Mouse (Mus musculus) layer of hippocampus, postnatal 14 days (tissue): ENCODE data around the gene Srsf7. TPM values are rescaled to one million over a fixed set of nuclear protein-coding genes. Genes with fewer than 3 reads are reported as not detected.
"Not testable (repeated sequence)": the region's sequence is repeated elsewhere in the genome, so short reads cannot be mapped to it uniquely, and the experiment has no call there.

Experiments
- DNase-seq, 2 experiments: peaks; one replicate each; pipeline ENCODE4 v3.0.0; 2021 to 2022; ENCODE audit warnings: low spot score in 2 of 2, mixed read lengths in 1 of 2
- total RNA-seq, 2 experiments: library from RNA; stranded (reverse); gene quantifications; 2 replicates each; pipeline ENCODE4 v1.2.3; 2021

Srsf7 gene
- total RNA-seq, 2 experiments from 2014 or later: 109 to 120 TPM

DNA sequence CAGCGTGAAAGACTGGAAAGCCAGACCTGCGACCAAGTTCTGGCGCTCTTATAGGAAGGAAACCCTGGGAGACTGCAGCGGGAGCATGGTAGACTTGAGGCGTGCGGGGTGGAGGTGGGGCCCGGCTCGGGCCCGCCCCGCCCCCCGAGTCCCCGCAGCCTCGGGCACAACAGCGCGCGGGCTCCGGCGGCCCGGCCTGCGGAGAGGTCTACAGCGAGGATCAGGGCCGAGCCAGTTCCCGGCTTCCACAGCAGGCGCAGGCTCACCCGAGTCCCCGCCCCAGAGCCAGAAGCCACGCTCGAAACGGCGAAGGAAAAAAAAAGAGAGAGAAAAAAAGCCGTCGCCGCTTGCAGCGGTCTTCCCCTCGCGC is 821 bp downstream of the Srsf7 start:
- peak in 1 of 2 experiments; percentile 24 for DNase-seq

- no peak for DNase-seq
Measured at GRCm38 (mm10) chr17:80205657-80206056, 1.4 kb downstream of the Srsf7 start.

- no peak for DNase-seq
Measured at GRCm38 (mm10) chr17:80199160-80199778, 7.8 kb downstream of the Srsf7 start.

GRCm38 (mm10) chr17:80193075-80193474 is 14.0 kb downstream of the Srsf7 start:
- peak in 1 of 2 experiments; percentile 46 for DNase-seq

GRCm38 (mm10) chr17:80183615-80184014 is 23.5 kb downstream of the Srsf7 start:
- DNase-seq: no peak

- no peak for DNase-seq
Measured at GRCm38 (mm10) chr17:80180468-80180867, 26.6 kb downstream of the Srsf7 start.

- DNase-seq: peak; percentile 65 to 83
Measured at GRCm38 (mm10) chr17:80179959-80180358, 27.1 kb downstream of the Srsf7 start.

- not testable (repeated sequence) for DNase-seq
Measured at GRCm38 (mm10) chr17:80178846-80179245, 28.3 kb downstream of the Srsf7 start.

GRCm38 (mm10) chr17:80175966-80176365 is 31.1 kb downstream of the Srsf7 start:
- no peak for DNase-seq

DNA sequence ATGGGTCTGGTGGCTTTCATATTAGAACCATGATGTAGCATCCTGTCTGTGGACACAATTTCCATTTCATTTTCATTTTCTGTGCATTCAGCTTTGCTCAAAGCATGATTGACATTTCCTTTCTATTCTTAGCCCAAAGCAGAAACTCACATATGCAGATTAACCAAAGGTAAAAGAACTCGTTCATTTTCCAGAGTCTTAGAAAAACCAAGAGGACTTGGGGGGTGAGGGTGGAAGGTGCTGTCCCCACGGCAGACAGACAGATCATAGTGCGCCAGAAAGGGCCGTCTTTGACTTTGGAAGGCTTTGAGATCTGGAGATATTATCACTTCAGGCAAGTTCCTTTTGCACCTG is 31.7 kb downstream of the Srsf7 start:
- DNase-seq: no peak

DNA sequence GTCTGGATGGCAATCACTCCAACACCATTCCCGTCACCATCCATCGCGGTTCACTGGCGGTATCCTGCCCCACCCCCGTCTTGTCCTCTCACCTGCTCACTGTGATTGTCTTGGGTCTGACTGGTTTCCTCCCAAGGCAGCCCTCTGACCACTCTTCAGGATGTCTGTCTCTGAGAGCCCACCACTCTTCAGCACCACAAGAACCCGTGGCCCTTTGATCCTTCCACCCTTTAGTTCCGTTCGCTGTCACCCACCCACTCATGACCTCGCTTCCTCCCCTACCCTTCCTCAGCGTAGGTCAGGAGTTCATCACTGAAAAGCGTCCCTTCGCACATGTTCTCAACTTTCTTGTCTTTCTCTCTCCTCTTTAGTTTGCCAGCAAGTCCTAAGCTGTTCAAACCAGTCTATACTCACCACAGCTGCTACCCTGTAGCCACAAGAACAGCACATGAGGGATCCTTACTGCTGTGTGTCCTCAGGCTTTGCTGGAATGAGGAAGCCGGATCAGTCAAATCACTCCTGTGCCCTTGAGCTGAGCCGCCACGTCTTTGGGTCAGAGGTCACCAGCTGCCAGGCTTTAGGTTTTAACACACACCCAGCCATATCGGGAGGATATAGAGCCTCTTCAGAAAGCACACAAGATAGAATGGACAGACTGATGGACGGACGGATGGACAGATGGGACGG is 32.3 kb downstream of the Srsf7 start:
- no peak for DNase-seq

- DNase-seq: no peak
Measured at GRCm38 (mm10) chr17:80174146-80174545, 33.0 kb downstream of the Srsf7 start.

DNA sequence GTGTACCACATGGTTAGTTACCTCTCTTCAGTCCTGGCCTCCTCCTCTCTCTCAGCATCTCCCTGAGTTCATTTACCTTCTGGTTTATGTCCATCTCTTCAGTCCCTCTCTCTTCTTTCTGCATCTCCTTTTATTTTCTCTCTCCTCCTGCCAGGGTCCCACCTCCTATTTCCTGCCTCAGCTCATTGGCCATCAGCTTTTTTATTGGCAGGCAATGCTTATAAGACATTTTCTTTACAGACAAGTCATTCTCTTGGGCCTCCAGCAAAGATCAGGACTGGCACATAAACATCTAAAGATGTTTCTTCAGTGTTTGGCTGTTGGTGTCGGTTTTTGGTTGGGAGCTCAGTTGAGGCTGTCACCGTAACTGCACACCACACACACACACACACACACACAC is 33.4 kb downstream of the Srsf7 start:
- DNase-seq: no peak

DNA sequence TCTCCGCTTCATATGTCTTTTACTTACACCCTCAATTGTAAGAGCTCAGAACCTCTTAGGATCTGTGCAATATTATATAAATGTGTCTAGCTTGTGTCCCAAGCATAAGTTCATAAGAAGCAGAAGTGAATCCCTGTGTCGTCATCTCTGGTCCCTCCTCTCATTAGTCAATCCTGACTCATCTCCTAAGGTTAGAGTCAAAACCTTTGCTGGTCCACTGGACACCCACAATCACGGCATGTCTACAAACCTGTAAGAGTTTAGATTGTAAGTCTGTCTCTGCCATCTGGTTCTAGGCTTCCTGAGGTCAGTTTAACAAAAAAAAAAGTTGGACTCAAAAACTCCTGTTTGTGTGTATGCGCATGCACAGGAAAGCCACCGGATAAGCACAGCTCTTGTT is 34.3 kb downstream of the Srsf7 start:
- no peak for DNase-seq

DNA sequence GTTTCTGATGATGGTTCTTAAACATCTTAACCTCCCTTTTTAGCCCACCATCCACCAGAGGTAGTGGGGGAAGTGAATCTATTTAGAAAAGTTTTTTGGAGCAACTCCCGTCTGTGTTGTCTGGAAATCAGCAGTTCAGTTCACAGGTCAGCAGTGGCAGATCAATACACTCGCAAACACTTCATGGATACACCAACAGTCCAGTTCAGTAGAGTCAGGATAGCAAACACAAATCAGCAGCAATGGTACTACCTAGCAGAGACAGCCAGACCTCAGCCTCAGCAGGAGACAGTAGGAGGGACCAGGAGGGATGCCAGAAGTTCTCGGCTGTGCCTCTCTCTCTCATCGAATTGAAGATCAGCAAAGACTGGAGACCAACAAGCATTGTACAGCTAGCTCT is 35.2 kb downstream of the Srsf7 start:
- no peak for DNase-seq

DNA sequence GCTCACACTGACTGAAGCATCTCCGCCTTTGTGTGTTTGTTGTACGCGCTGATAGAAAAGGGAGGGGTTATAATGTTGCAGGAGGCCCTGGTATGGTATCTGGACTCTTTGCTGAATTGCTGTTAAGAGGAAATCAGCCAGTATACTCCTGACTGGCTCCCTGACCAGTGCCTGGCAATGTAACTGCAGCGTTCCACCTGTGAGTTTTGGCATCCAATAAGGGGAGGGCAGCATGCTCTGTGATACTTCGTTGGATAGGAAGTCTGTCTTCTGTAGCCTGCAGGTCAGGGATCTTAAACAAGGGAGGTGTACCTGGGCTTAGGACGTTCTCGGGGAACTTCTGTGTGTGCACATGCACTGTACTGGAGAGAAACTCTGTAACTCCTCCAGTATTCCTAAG is 36.2 kb downstream of the Srsf7 start:
- DNase-seq: no peak

DNA sequence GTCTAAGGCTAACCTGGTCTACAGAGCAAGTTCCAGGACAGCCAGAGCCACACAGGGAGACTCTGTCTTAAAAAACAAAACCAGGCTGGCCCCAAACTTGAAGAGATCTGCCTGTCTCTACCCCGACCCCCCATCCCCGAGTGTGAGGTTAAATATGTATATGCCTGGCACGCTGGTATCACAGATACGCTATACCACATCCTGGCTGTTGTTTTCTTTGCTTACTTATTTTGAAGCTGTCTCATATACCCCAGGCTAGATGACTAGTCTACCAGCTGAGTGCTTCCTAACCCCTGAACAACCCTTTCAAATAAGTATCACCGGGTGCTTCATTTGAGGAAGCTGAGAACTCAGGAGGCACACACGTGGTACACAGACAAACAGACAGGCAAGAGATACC is 37.3 kb downstream of the Srsf7 start:
- no peak for DNase-seq

GRCm38 (mm10) chr17:80168425-80169182 is 38.5 kb downstream of the Srsf7 start:
- DNase-seq: peak; percentile 65 to 78

DNA sequence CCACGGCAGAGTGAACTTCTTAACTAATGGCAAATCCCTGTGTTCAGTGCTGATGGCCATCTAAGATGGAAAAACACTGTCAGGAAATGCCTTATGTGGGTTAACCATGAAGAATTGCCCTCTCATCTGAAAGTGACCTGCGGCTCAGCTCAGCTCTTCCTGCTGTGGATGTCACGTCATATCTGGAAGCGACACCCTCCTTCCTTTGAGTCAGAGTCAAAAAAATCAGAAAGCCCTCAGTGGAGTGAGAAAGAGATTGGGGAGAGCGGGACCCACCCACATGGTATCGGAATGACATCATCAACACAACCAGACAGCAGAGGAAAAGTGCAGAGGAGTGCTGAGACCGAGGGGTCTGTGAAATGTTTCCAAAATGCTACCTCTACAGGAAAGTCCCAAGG is 39.3 kb downstream of the Srsf7 start:
- peak in 1 of 2 experiments; percentile 20 for DNase-seq

DNA sequence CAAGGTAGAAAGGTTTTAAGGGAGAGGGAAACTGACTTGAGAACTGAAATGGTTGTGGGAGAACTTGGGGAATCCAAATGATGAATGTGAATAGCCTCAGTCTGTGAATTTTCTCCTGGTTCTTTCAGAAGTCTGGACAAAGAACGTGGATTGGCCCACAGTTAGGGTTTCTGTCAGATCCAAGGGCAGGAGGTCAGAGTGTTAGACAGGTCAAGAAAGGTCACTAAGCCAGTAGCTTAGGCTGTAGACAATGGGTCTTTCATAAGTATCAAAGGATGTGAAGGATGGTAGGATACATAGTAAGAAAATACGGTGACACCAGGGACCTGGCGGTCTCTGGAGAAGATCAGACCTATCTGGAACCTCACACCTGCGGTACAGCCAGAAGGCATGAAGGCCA is 39.7 kb downstream of the Srsf7 start:
- DNase-seq: no peak

GRCm38 (mm10) chr17:80166346-80166745 is 40.8 kb downstream of the Srsf7 start:
- peak; percentile 28 to 76 for DNase-seq

DNA sequence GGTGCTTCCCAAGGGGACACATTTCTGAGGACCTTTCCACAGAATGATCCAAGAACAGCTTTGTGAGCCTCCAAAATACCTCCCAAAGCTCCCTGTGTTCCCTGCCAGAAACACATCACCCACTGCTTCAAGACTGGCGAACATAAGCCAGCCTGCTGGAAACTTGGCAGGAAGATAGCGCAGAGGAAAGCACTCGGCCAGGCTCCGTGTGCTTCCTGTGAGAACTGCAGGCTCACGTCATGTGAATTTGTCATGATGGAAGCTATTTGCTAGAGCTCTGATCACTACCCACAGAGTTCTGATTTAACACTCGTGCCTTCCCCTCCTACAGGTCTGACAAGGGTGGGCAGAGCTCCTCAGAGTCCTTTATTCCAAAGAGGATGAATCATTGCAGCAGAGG is 41.4 kb downstream of the Srsf7 start:
- peak; percentile 69 to 86 for DNase-seq
